Comparison of ENCODE assay signal across 9 mouse cellular contexts in genomic region chr10:78395819-78396624, GRCm38 (mm10). TPM values are rescaled to one million over a fixed set of nuclear protein-coding genes. Genes with fewer than 3 reads are reported as not detected.
A peak's percentile ranks its signal among the peaks of the same experiment; 100 is the strongest.
DNase-seq lines count a peak whose midpoint lies in the region; ATAC-seq lines count a peak whose summit lies in the region.
"Had no signal": no experiment of that assay in that cellular context is flagged by ENCODE, and none has a peak within 500 bp of the region (broad histone marks: within the 10 kb centered on the region; RNA-seq: fewer than 3 reads in every experiment).

No protein-coding gene starts in this region.

- H3K27me3 ChIP-seq in hindbrain, embryonic 15.5 days: peaks cover 16% of the 10 kb centered on the region

- H3K9ac ChIP-seq in hindbrain, embryonic 15.5 days: no peak overlapping the region

- peak overlapping the region; percentile 71 for H3K27ac ChIP-seq in hindbrain, embryonic 15.5 days (replicated peaks)

- H3K4me1 ChIP-seq in hindbrain, embryonic 15.5 days (replicated peaks): peaks cover 25% of the 10 kb centered on the region

- H3K9me3 ChIP-seq in hindbrain, embryonic 15.5 days: no peaks in the 10 kb centered on the region

- H3K36me3 ChIP-seq in hindbrain, embryonic 15.5 days: peaks cover 10% of the 10 kb centered on the region

- peak; percentile 81 for DNase-seq in NIH3T3 (ENCODE audit: low read depth)
- peak; percentile 96 for DNase-seq in cerebellum, adult 9-10 months
- DNase-seq in layer of hippocampus, postnatal 25 days (ENCODE audit: extremely low spot score in 1 of 2, low spot score in 1 of 2): peak; percentile 98 to 100
- peak; percentile 96 for DNase-seq in right cerebral cortex, adult 18-20 months
- peak; percentile 80 for DNase-seq in urinary bladder, adult 2 months (ENCODE audit: low spot score)

- H3K4me2 ChIP-seq in hindbrain, embryonic 15.5 days: peak overlapping the region; percentile 43

- H3K4me3 ChIP-seq in hindbrain, embryonic 15.5 days: peak overlapping the region; percentile 13
- H3K4me3 ChIP-seq: myocyte had no signal

- peak; percentile 93 for ATAC-seq in frontal cortex, adult (ENCODE audit: low TSS enrichment)
- peak; percentile 81 for ATAC-seq in hindbrain, embryonic 15.5 days (ENCODE audit: low FRiP score, low read depth)
- ATAC-seq in megakaryocyte, adult 5-6 weeks (ENCODE audit: poor library complexity, severe bottlenecking): peak; percentile 84

- WGBS in hindbrain, embryonic 15.5 days: 6% methylated on average over 17 of the region's 17 CpGs

RNA-seq across cellular contexts. Expression of gene Rrp1, which starts 16.8 kb away (rescaled TPM):
- 402 and 403 TPM in 2 replicates for polyA plus RNA-seq in hindbrain, embryonic 15.5 days (2015; fragmentation: Nextera tagmentation; extraction: Ambion mirVana)
- 100 to 1,000 TPM; 332 to 335 TPM for total RNA-seq in layer of hippocampus, postnatal 25 days (2021)
- 32.9 and 38.3 TPM in 2 replicates for total RNA-seq in megakaryocyte, adult 5-6 weeks (2015)
- total RNA-seq in megakaryocyte, adult 5-6 weeks (2017): 173 and 213 TPM in 2 replicates
- 149 and 195 TPM in 2 replicates for polyA plus RNA-seq in urinary bladder, adult 2 months (2012; rRNA removed)

RNA-seq across cellular contexts. Expression of gene Cstb, which starts 29.4 kb away (rescaled TPM):
- 90.9 and 95.0 TPM in 2 replicates for polyA plus RNA-seq in hindbrain, embryonic 15.5 days (2015; fragmentation: Nextera tagmentation; extraction: Ambion mirVana)
- total RNA-seq in layer of hippocampus, postnatal 25 days (2021): 10 to 100 TPM; 38.7 to 40.7 TPM
- 122 and 148 TPM in 2 replicates for total RNA-seq in megakaryocyte, adult 5-6 weeks (2015)
- 119 and 125 TPM in 2 replicates for total RNA-seq in megakaryocyte, adult 5-6 weeks (2017)
- 205 and 261 TPM in 2 replicates for polyA plus RNA-seq in urinary bladder, adult 2 months (2012; rRNA removed)

RNA-seq across cellular contexts. Expression of gene Agpat3, which starts 43.7 kb away (rescaled TPM):
- polyA plus RNA-seq in hindbrain, embryonic 15.5 days (2015; fragmentation: Nextera tagmentation; extraction: Ambion mirVana): 83.5 and 86.4 TPM in 2 replicates
- 100 to 1,000 TPM; 233 TPM for total RNA-seq in layer of hippocampus, postnatal 25 days (2021)
- 1.8 and 2.4 TPM in 2 replicates for total RNA-seq in megakaryocyte, adult 5-6 weeks (2015)
- total RNA-seq in megakaryocyte, adult 5-6 weeks (2017): 2.8 and 5.2 TPM in 2 replicates
- polyA plus RNA-seq in urinary bladder, adult 2 months (2012; rRNA removed): 75.1 and 81.3 TPM in 2 replicates

Comparison
In these comparisons a context has a peak if more than half of its experiments do, and no peak if none do; other contexts are left out.
1. Peak in every context shown above with its lines: DNase-seq, ATAC-seq, H3K4me3 ChIP-seq and H3K27ac ChIP-seq.
2. RNA of gene Agpat3, which starts 43.7 kb away (total RNA-seq): 233 TPM in layer of hippocampus, postnatal 25 days; 1.8 to 5.2 TPM in megakaryocyte, adult 5-6 weeks; every median in the first group is over 10 times any median in the second.